Mouse (Mus musculus): Measurements from ENCODE around the gene Imp3. TPM values are rescaled to one million over a fixed set of nuclear protein-coding genes. Genes with fewer than 3 reads are reported as not detected.
"Not testable (repeated sequence)": the region's sequence is repeated elsewhere in the genome, so short reads cannot be mapped to it uniquely, and the experiment has no call there.

Imp3 gene
- total RNA-seq (2021) = 10 to 100 TPM; 52.1 to 53.0 TPM

- peak; percentile 87 for DNase-seq
- intact Hi-C loops (cut with DNase I) = no loop called here
Measured at GRCm38 (mm10) chr9:56937223-56938160, at the start of gene Imp3. TSS of gene Imp3 (plus strand) at chr9:56937475.

- intact Hi-C loops (cut with DNase I) = no loop called here
- no peak for DNase-seq
Measured at GRCm38 (mm10) chr9:56887581-56887980, 49.7 kb upstream of the Imp3 start.

- peak; percentile 77 for DNase-seq
- intact Hi-C loops (cut with DNase I) = loop anchor here (10.0 kb wide), 2 partner anchors 245 to 335 kb away; partner anchors contain the start of gene Man2c1
Measured at GRCm38 (mm10) chr9:56889817-56890216, 47.5 kb upstream of the Imp3 start.

- intact Hi-C loops (cut with DNase I) = loop anchor here (10.0 kb wide), 2 partner anchors 244 to 334 kb away; partner anchors contain the start of gene Man2c1
- no peak for DNase-seq
Measured at GRCm38 (mm10) chr9:56890522-56891250, 46.6 kb upstream of the Imp3 start.

GRCm38 (mm10) chr9:56891517-56892011 lies 45.7 kb upstream of the Imp3 start:
- intact Hi-C loops (cut with DNase I) = loop anchor here (10.0 kb wide), 2 partner anchors 243 to 333 kb away; partner anchors contain the start of gene Man2c1
- peak; percentile 72 for DNase-seq

GRCm38 (mm10) chr9:56892111-56892510 lies 45.2 kb upstream of the Imp3 start:
- no peak for DNase-seq
- intact Hi-C loops (cut with DNase I) = loop anchor here (10.0 kb wide), 2 partner anchors 243 to 333 kb away; partner anchors contain the start of gene Man2c1

GRCm38 (mm10) chr9:56893313-56893712 lies 44.0 kb upstream of the Imp3 start:
- DNase-seq = no peak
- intact Hi-C loops (cut with DNase I) = loop anchor here (10.0 kb wide), 2 partner anchors 241 to 331 kb away; partner anchors contain the start of gene Man2c1

- intact Hi-C loops (cut with DNase I) = loop anchor here (10.0 kb wide), 2 partner anchors 241 to 331 kb away; partner anchors contain the start of gene Man2c1
- DNase-seq = peak; percentile 63
Measured at GRCm38 (mm10) chr9:56894006-56894405, 43.3 kb upstream of the Imp3 start.

- intact Hi-C loops (cut with DNase I) = loop anchor here (10.0 kb wide), 2 partner anchors 238 to 328 kb away; partner anchors contain the start of gene Man2c1
- no peak for DNase-seq
Measured at GRCm38 (mm10) chr9:56896779-56897178, 40.5 kb upstream of the Imp3 start.

GRCm38 (mm10) chr9:56899409-56899808 lies 37.9 kb upstream of the Imp3 start:
- no peak for DNase-seq
- intact Hi-C loops (cut with DNase I) = loop anchor here (10.0 kb wide), 2 partner anchors 235 to 325 kb away; partner anchors contain the start of gene Man2c1

GRCm38 (mm10) chr9:56900060-56900459 lies 37.2 kb upstream of the Imp3 start:
- intact Hi-C loops (cut with DNase I) = no loop called here
- no peak for DNase-seq

GRCm38 (mm10) chr9:56900571-56900970 lies 36.7 kb upstream of the Imp3 start:
- intact Hi-C loops (cut with DNase I) = no loop called here
- no peak for DNase-seq

GRCm38 (mm10) chr9:56901187-56901586 lies 36.1 kb upstream of the Imp3 start:
- no peak for DNase-seq
- intact Hi-C loops (cut with DNase I) = no loop called here

- DNase-seq = no peak
- intact Hi-C loops (cut with DNase I) = no loop called here
Measured at GRCm38 (mm10) chr9:56903662-56904061, 33.6 kb upstream of the Imp3 start.

GRCm38 (mm10) chr9:56907549-56907948 lies 29.7 kb upstream of the Imp3 start:
- no peak for DNase-seq
- intact Hi-C loops (cut with DNase I) = no loop called here

- DNase-seq; intact Hi-C loops (cut with DNase I): not testable (repeated sequence)
Measured at GRCm38 (mm10) chr9:56909991-56910390, 27.3 kb upstream of the Imp3 start.

- intact Hi-C loops (cut with DNase I) = no loop called here
- no peak for DNase-seq
Measured at GRCm38 (mm10) chr9:56911017-56911416, 26.3 kb upstream of the Imp3 start.

GRCm38 (mm10) chr9:56913991-56914390 lies 23.3 kb upstream of the Imp3 start:
- DNase-seq = no peak
- intact Hi-C loops (cut with DNase I) = no loop called here

- intact Hi-C loops (cut with DNase I) = no loop called here
- DNase-seq = no peak
Measured at GRCm38 (mm10) chr9:56915116-56915515, 22.2 kb upstream of the Imp3 start.

- no peak for DNase-seq
- intact Hi-C loops (cut with DNase I) = no loop called here
Measured at GRCm38 (mm10) chr9:56915695-56916410, 21.4 kb upstream of the Imp3 start.

All from left cerebral cortex, postnatal 4 days (tissue).